Mouse (Mus musculus) liver, embryonic 14.5 days (tissue): Measurements from ENCODE around the gene Pla2g10. TPM values are rescaled to one million over a fixed set of nuclear protein-coding genes. Genes with fewer than 3 reads are reported as not detected.
A peak's percentile ranks its signal among the peaks of the same experiment; 100 is the strongest.
"Not testable (repeated sequence)": the region's sequence is repeated elsewhere in the genome, so short reads cannot be mapped to it uniquely, and the experiment has no call there.

Experiments
- ATAC-seq: fragments of 200-750 bp; cut with Nextera tagmentation; 2 replicates; pipeline ENCODE4 v1.8.0; 2017; ENCODE audit warnings: moderate number of reproducible peaks, mild to moderate bottlenecking, moderate library complexity; ENCODE audit not compliant: insufficient read depth
- DNase-seq, 3 experiments: peaks; one replicate each; pipeline ENCODE4 v3.0.0-alpha.2; 2012 to 2013; ENCODE audit warnings: low read depth in 3 of 3, low spot score in 3 of 3
- H3K27ac ChIP-seq: fragments of 300-500 bp; sonication (generic); 2 replicates; pipeline ENCODE4 v1.5.1; 2014; ENCODE audit warnings: moderate library complexity, mild to moderate bottlenecking, control low read depth, inconsistent platforms
- H3K27me3 ChIP-seq: fragments of 300-500 bp; sonication (generic); 2 replicates; pipeline ENCODE4 v1.6.1; 2014; ENCODE audit warnings: mild to moderate bottlenecking, low read length, moderate library complexity; ENCODE audit not compliant: control insufficient read depth, insufficient read depth
- H3K36me3 ChIP-seq: fragments of 300-500 bp; sonication (generic); replicated peaks from 2 replicates; pipeline ENCODE4 v1.6.1; 2014; ENCODE audit warnings: low read depth; ENCODE audit not compliant: control insufficient read depth, insufficient read depth
- H3K4me1 ChIP-seq, 2 experiments: fragments of 200-500 bp in 1 of 2; fragments of 300-500 bp in 1 of 2; sonication (generic) in 1 of 2; replicated peaks; 2 replicates each; pipeline ENCODE4 v1.6.1; 2012 to 2014; ENCODE audit warnings: antibody characterized with exemption in 1 of 2, inconsistent platforms in 1 of 2, low read length in 1 of 2; ENCODE audit not compliant: control insufficient read depth in 2 of 2, insufficient read depth in 2 of 2
- H3K4me2 ChIP-seq: fragments of 300-500 bp; sonication (generic); 2 replicates; pipeline ENCODE4 v1.6.1; 2014; ENCODE audit warnings: low read depth, mild to moderate bottlenecking, control low read depth, moderate library complexity
- H3K4me3 ChIP-seq, 2 experiments: fragments of 200-500 bp in 1 of 2; fragments of 300-500 bp in 1 of 2; sonication (generic) in 1 of 2; 2 replicates each; pipeline ENCODE4 v1.5.1; 2012 to 2014; ENCODE audit warnings: low read depth in 2 of 2, low read length in 2 of 2, mild to moderate bottlenecking in 2 of 2, control low read depth in 1 of 2, inconsistent platforms in 1 of 2, moderate library complexity in 1 of 2; ENCODE audit not compliant: insufficient read depth in 1 of 2
- H3K9ac ChIP-seq: fragments of 300-500 bp; sonication (generic); replicated peaks from 2 replicates; pipeline ENCODE4 v1.6.1; 2014; ENCODE audit warnings: mild to moderate bottlenecking, control low read depth, moderate library complexity
- H3K9me3 ChIP-seq: fragments of 300-500 bp; sonication (generic); 2 replicates; pipeline ENCODE4 v1.6.1; 2016; ENCODE audit warnings: low read length, mixed read lengths; ENCODE audit not compliant: control insufficient read depth
- CTCF ChIP-seq: IDR thresholded peaks from 2 replicates; pipeline ENCODE4 v1.5.1; 2016; ENCODE audit warnings: antibody characterized with exemption, low read depth, control low read depth
- EP300 ChIP-seq: IDR thresholded peaks from 2 replicates; pipeline ENCODE4 v1.6.1; 2016; ENCODE audit warnings: antibody characterized with exemption, low read depth
- WGBS: fragments of 180-500 bp; shearing (Covaris S2); extraction: QIAGEN DNeasy Blood & Tissue Kit; methylation state at CpG from one replicate; pipeline ENCODE4 v1.1.7; 2014; ENCODE audit not compliant: insufficient replicate concordance; 5-methylcytosine and 5-hydroxymethylcytosine counted together
- polyA plus RNA-seq, 2 experiments: library from polyadenylated mRNA; depleted of rRNA in 1 of 2; stranded (reverse) in 1 of 2; unstranded in 1 of 2; fragments of >200 nt; fragmentation: Nextera tagmentation in 1 of 2; extraction: Ambion mirVana in 1 of 2; gene quantifications; 2 replicates each; pipeline versions ENCODE4 v1.2.1 to v1.2.3; 2012 to 2014

Pla2g10 gene
- polyA plus RNA-seq, 2 experiments, result 0.20 TPM; not detected in 1

DNA sequence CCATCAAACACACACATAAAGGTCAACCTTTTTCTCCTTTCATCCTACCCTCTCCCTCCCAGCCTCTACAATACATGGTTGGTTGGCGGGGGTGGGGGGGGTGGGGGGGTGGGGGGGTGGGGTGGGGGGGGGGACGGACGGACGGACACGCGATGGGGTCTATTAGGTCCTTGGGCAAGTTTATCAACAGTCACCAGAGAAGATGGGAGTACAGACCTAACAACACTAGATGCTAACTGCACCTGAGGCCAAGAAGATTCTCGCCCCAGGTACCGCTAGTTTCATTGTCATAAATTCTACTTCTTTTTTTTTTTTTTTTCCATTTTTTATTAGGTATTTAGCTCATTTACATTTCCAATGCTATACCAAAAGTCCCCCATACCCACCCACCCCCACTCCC lies 23.2 kb upstream of the Pla2g10 start:
- Histone ChIP-seq H3K27me3 (peaks cover 4% of the 10 kb centered on the region), H3K4me3 (peak overlapping the region in 1 of 2 experiments; percentile 67; a peak in 2 of 4 replicates), H3K4me1 (peaks cover 2 to 3% of the 10 kb centered on the region in 2 experiments; a peak in 1 of 4 replicates), H3K36me3 (no peaks in the 10 kb centered on the region), H3K4me2 (peak overlapping the region; percentile 76), H3K27ac (no peak overlapping the region), H3K9ac (no peak overlapping the region), H3K9me3 (no peaks in the 10 kb centered on the region)
- WGBS, result 68% methylated on average over 8 of the region's 8 CpGs
- no peak for TF ChIP-seq EP300
- ATAC-seq, result no peak
- no peak for DNase-seq

- ATAC-seq (no peak), DNase-seq (no peak)
- TF ChIP-seq CTCF (no peak), EP300 (no peak)
- peaks cover 2 to 3% of the 10 kb centered on the region in 2 experiments; a peak in 1 of 4 replicates for H3K4me1 ChIP-seq
- 80% methylated on average over 13 of the region's 13 CpGs for WGBS
- no peak overlapping the region for H3K4me2 ChIP-seq
- no peaks in the 10 kb centered on the region for H3K36me3 ChIP-seq
- no peak overlapping the region for H3K9ac ChIP-seq
- H3K27ac ChIP-seq, result no peak overlapping the region
- no peaks in the 10 kb centered on the region for H3K9me3 ChIP-seq
- peaks cover 4% of the 10 kb centered on the region for H3K27me3 ChIP-seq
- no peak overlapping the region for H3K4me3 ChIP-seq
Observed at GRCm38 (mm10) chr16:13750626-13751025, 19.8 kb upstream of the Pla2g10 start.

- no peaks in the 10 kb centered on the region for H3K36me3 ChIP-seq
- H3K9me3 ChIP-seq, result no peaks in the 10 kb centered on the region
- peaks cover under 1 to 2% of the 10 kb centered on the region in 2 experiments; a peak in 1 of 4 replicates for H3K4me1 ChIP-seq
- no peak for ATAC-seq
- peaks cover 2% of the 10 kb centered on the region for H3K27me3 ChIP-seq
- DNase-seq, result no peak
- H3K27ac ChIP-seq, result no peak overlapping the region
- no peak overlapping the region for H3K9ac ChIP-seq
- no peak overlapping the region for H3K4me2 ChIP-seq
- no peak overlapping the region for H3K4me3 ChIP-seq
- 42% methylated on average over 3 of the region's 3 CpGs for WGBS
- TF ChIP-seq EP300, result no peak
- no peak for TF ChIP-seq CTCF
Observed at GRCm38 (mm10) chr16:13749981-13750380, 19.2 kb upstream of the Pla2g10 start.

DNA sequence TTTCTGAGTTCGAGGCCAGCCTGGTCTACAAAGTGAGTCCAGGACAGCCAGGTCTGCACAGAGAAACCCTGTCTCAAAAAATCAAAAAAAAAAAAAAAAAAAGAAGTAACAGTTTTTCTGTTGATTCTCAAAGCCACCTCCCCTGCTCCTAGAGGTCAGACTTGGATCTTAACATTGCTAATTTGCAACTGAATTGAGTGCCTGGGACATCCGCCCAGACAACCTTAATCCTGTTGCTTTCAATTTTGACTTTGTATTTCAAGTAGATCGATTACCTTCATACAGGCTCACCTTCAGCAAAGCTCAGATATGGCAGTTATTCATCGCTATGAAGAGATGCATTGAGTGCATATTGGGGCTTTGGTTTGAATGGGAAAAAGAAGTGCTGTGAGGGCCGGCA lies 18.5 kb upstream of the Pla2g10 start:
- Histone ChIP-seq H3K36me3 (no peaks in the 10 kb centered on the region), H3K4me1 (no peaks in the 10 kb centered on the region), H3K9ac (no peak overlapping the region), H3K4me3 (no peak overlapping the region), H3K27me3 (no peaks in the 10 kb centered on the region), H3K27ac (no peak overlapping the region), H3K9me3 (no peaks in the 10 kb centered on the region), H3K4me2 (no peak overlapping the region)
- no peak for TF ChIP-seq CTCF
- TF ChIP-seq EP300, result no peak
- 49% methylated on average over 5 of the region's 5 CpGs for WGBS
- no peak for DNase-seq
- ATAC-seq, result no peak

- H3K27ac ChIP-seq, H3K9ac ChIP-seq: not testable (repeated sequence)
Observed at GRCm38 (mm10) chr16:13748813-13749212, 18.0 kb upstream of the Pla2g10 start.

GRCm38 (mm10) chr16:13748124-13748523 lies 17.3 kb upstream of the Pla2g10 start:
- no peaks in the 10 kb centered on the region for H3K36me3 ChIP-seq
- no peak overlapping the region for H3K4me2 ChIP-seq
- TF ChIP-seq EP300 (no peak), CTCF (no peak)
- H3K27ac ChIP-seq, result no peak overlapping the region
- 49% methylated on average over 3 of the region's 3 CpGs for WGBS
- DNase-seq (no peak), ATAC-seq (no peak)
- H3K27me3 ChIP-seq, result no peaks in the 10 kb centered on the region
- H3K9ac ChIP-seq, result no peak overlapping the region
- H3K4me1 ChIP-seq, result no peaks in the 10 kb centered on the region
- no peaks in the 10 kb centered on the region for H3K9me3 ChIP-seq
- H3K4me3 ChIP-seq, result no peak overlapping the region

More at GRCm38 (mm10) chr16:13748813-13749212, 18.0 kb upstream of the Pla2g10 start:
- H3K36me3 ChIP-seq, ATAC-seq, H3K4me1 ChIP-seq, H3K27me3 ChIP-seq, H3K4me3 ChIP-seq, DNase-seq, H3K4me2 ChIP-seq, H3K9me3 ChIP-seq: not testable (repeated sequence)
- 30% methylated on average over 10 of the region's 10 CpGs for WGBS
